Comparison of ENCODE assay signal across 8 mouse cellular contexts in genomic region chr16:21818132-21818531, GRCm38 (mm10). TPM values are rescaled to one million over a fixed set of nuclear protein-coding genes. Genes with fewer than 3 reads are reported as not detected.
DNase-seq lines count a peak whose midpoint lies in the region; ATAC-seq and TF ChIP-seq lines count a peak whose summit lies in the region.

No protein-coding gene starts in this region.

- peak; percentile 24 for DNase-seq in ovary, adult 18-20 months (ENCODE audit: low spot score)
- DNase-seq in ovary, postnatal 14 days (ENCODE audit: low spot score): no peak
- DNase-seq in liver, adult 2 months (ENCODE audit: extremely low read depth, low read depth, low spot score): peak; percentile 68
- no peak for DNase-seq in thymus, postnatal 10 days (ENCODE audit: low spot score in 2 of 2)
- DNase-seq in thymus, postnatal 36 days: no peak
- no peak for DNase-seq in gastrocnemius, postnatal 10 days

- H3K9me3 ChIP-seq in stomach, embryonic 15.5 days: no peaks in the 10 kb centered on the region

- H3K4me2 ChIP-seq in stomach, embryonic 15.5 days: peak overlapping the region; percentile 23; the same call in 1 of the 2 replicates

- no peak overlapping the region; the same call in 1 of the 2 replicates for H3K4me3 ChIP-seq in liver, adult 2 months (ENCODE audit: insufficient read depth, low read depth, low read length)
- H3K4me3 ChIP-seq in stomach, embryonic 15.5 days (replicated peaks): no peak overlapping the region

- 0 out of 2 replicates have a peak, but pooled peaks cover 3% of the 10 kb centered on the region for H3K79me2 ChIP-seq in liver, adult 2 months (ENCODE audit: control insufficient read depth, insufficient read depth, low read length)

- H3K9ac ChIP-seq in liver, adult 2 months (ENCODE audit: low read depth, low read length): no peak overlapping the region
- no peak overlapping the region for H3K9ac ChIP-seq in stomach, embryonic 15.5 days

- H3K27ac ChIP-seq in liver, adult 2 months (replicated peaks; ENCODE audit: insufficient read depth, low read depth, low read length): peak overlapping the region; percentile 34; the same call in 1 of the 2 replicates
- H3K27ac ChIP-seq in stomach, embryonic 15.5 days: no peak overlapping the region

- no peaks in the 10 kb centered on the region for H3K27me3 ChIP-seq in liver, adult 2 months (ENCODE audit: control insufficient read depth, insufficient read depth, low read length)
- no peaks in the 10 kb centered on the region for H3K27me3 ChIP-seq in stomach, embryonic 15.5 days (replicated peaks)

- H3K36me3 ChIP-seq in liver, adult 2 months (ENCODE audit: control insufficient read depth, insufficient read depth, low read length): no peaks in the 10 kb centered on the region
- H3K36me3 ChIP-seq in stomach, embryonic 15.5 days: no peaks in the 10 kb centered on the region

- TF ChIP-seq POLR2A in liver, adult 2 months (IDR thresholded peaks at IDR 0.05; ENCODE audit: extremely low read depth, insufficient read depth, low read length): no peak

- H3K4me1 ChIP-seq in liver, adult 2 months (ENCODE audit: control insufficient read depth, insufficient read depth, low read length): peaks cover 10% of the 10 kb centered on the region
- H3K4me1 ChIP-seq in stomach, embryonic 15.5 days: no peaks in the 10 kb centered on the region

- WGBS in liver, adult 2 months: 18% methylated on average over 9 of the region's 9 CpGs
- WGBS in stomach, embryonic 15.5 days: 30% methylated on average over 9 of the region's 9 CpGs

- peak; percentile 74 for ATAC-seq in erythroblast, adult 5-6 weeks (replicated peaks; ENCODE audit: low FRiP score, poor library complexity, severe bottlenecking)
- no peak for ATAC-seq in stomach, embryonic 15.5 days (ENCODE audit: insufficient read depth, low FRiP score, low read depth)

- TF ChIP-seq CTCF in liver, adult 2 months (IDR thresholded peaks at IDR 0.05; ENCODE audit: low read depth, low read length): no peak

RNA-seq across cellular contexts. Expression of gene Map3k13, which starts 24.0 kb away (rescaled TPM):
- not detected in 2 replicates for total RNA-seq in erythroblast, adult 5-6 weeks (2015; ENCODE audit: low replicate concordance)
- 0.14 TPM in 1 of 2 replicates, not detected in the other for total RNA-seq in erythroblast, adult 5-6 weeks (2017; ENCODE audit: low replicate concordance)
- total RNA-seq in liver, adult 2 months (2014; rRNA removed): 7.0 and 8.8 TPM in 2 replicates
- 3.8 and 5.3 TPM in 2 replicates for polyA plus RNA-seq in liver, adult 2 months (2012; rRNA removed)
- polyA plus RNA-seq in stomach, embryonic 15.5 days (2015; fragmentation: Nextera tagmentation; extraction: Ambion mirVana): 1.1 TPM in 2 replicates
- under 1 TPM; 0.38 to 0.52 TPM for total RNA-seq in gastrocnemius, postnatal 10 days (2021)

RNA-seq across cellular contexts. Expression of gene Ehhadh, which starts 30.5 kb away (rescaled TPM):
- 1.3 TPM in 1 of 2 replicates, not detected in the other for total RNA-seq in erythroblast, adult 5-6 weeks (2015; ENCODE audit: low replicate concordance)
- 0.94 and 2.9 TPM in 2 replicates for total RNA-seq in erythroblast, adult 5-6 weeks (2017; ENCODE audit: low replicate concordance)
- total RNA-seq in liver, adult 2 months (2014; rRNA removed): 263 and 266 TPM in 2 replicates
- polyA plus RNA-seq in liver, adult 2 months (2012; rRNA removed): 168 and 174 TPM in 2 replicates
- polyA plus RNA-seq in stomach, embryonic 15.5 days (2015; fragmentation: Nextera tagmentation; extraction: Ambion mirVana): 5.0 and 5.1 TPM in 2 replicates
- total RNA-seq in gastrocnemius, postnatal 10 days (2021): 1 to 10 TPM; 3.2 to 3.4 TPM

Comparison
In these comparisons a context has a peak if more than half of its experiments do, and no peak if none do; other contexts are left out.
1. DNase-seq: peak in ovary, adult 18-20 months (single experiment) and liver, adult 2 months (single experiment); none in ovary, postnatal 14 days (single experiment), thymus, postnatal 10 days (0 of 2), thymus, postnatal 36 days (0 of 2) and gastrocnemius, postnatal 10 days (single experiment).
2. RNA of gene Ehhadh, which starts 30.5 kb away (total RNA-seq): 263 to 266 TPM in liver, adult 2 months; 3.2 to 3.4 TPM in gastrocnemius, postnatal 10 days and 0.94 to 2.9 TPM in erythroblast, adult 5-6 weeks; every median in the first group is over 10 times any median in the second.